13 mouse cellular contexts compared by ENCODE assay signal in the genomic region with DNA sequence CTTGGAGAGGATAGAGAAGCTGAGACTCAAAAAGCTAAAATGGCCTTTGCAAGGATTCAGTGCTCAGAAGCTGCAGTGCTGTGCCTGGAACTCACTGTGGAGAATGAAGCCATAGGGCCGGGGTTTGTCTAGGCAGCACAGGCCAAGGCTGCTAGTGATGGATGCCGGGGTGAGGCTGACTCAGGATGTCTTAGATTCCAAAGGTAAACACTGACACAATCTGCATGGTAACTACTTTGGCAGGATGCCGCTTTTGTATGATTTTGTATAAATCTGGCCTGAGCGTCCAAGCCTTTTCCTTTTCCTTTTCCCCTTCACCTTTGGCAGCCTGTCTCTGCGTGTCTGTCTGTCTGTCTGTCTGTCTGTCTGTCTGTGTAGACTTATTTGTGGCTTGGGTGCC. TPM values are rescaled to one million over a fixed set of nuclear protein-coding genes. Genes with fewer than 3 reads are reported as not detected.
A peak's percentile ranks its signal among the peaks of the same experiment; 100 is the strongest.
DNase-seq lines count a peak whose midpoint lies in the region; ATAC-seq lines count a peak whose summit lies in the region.
"Had no signal": no experiment of that assay in that cellular context is flagged by ENCODE, and none has a peak within 500 bp of the region (broad histone marks: within the 10 kb centered on the region; RNA-seq: fewer than 3 reads in every experiment).

No protein-coding gene starts in this region.

- DNase-seq in urinary bladder, postnatal 14 days (ENCODE audit: low spot score) = peak; percentile 12
- DNase-seq in urinary bladder, adult 2 months (ENCODE audit: low spot score) = no peak
- DNase-seq in cerebellum, adult 9-10 months = no peak
- no peak for DNase-seq in B cell, adult 2 months
- DNase-seq in spleen, postnatal 36 days (ENCODE audit: low spot score in 2 of 2) = no peak
- DNase-seq: cerebellum, adult 2 months had no signal

- H3K27me3 ChIP-seq in kidney, embryonic 15.5 days = no peaks in the 10 kb centered on the region
- H3K27me3 ChIP-seq in lung, embryonic 16.5 days (ENCODE audit: control insufficient read depth, insufficient read depth, low read depth, low read length) = no peaks in the 10 kb centered on the region
- H3K27me3 ChIP-seq: heart, embryonic 13.5 days had no signal

- H3K36me3 ChIP-seq in kidney, embryonic 15.5 days = no peaks in the 10 kb centered on the region
- no peaks in the 10 kb centered on the region for H3K36me3 ChIP-seq in lung, embryonic 16.5 days (ENCODE audit: control insufficient read depth, insufficient read depth, low read length)
- H3K36me3 ChIP-seq: heart, embryonic 13.5 days; midbrain, embryonic 10.5 days had no signal

- no peak for ATAC-seq in kidney, embryonic 15.5 days (replicated peaks; ENCODE audit: low FRiP score)
- peak; percentile 55; the same call in 1 of the 2 replicates for ATAC-seq in lung, embryonic 16.5 days (ENCODE audit: low read depth)
- ATAC-seq: hindbrain, embryonic 16.5 days had no signal

- H3K9ac ChIP-seq in kidney, embryonic 15.5 days = no peak overlapping the region
- H3K9ac ChIP-seq in lung, embryonic 16.5 days (ENCODE audit: low read length) = no peak overlapping the region
- H3K9ac ChIP-seq: heart, embryonic 13.5 days; liver, embryonic 14.5 days had no signal

- WGBS in kidney, embryonic 15.5 days = 64% methylated on average over 5 of the region's 5 CpGs
- 36% methylated on average over 5 of the region's 5 CpGs for WGBS in lung, embryonic 16.5 days

- H3K27ac ChIP-seq in kidney, embryonic 15.5 days = peak overlapping the region; percentile 78
- H3K27ac ChIP-seq in lung, embryonic 16.5 days (ENCODE audit: low read length) = peak overlapping the region; percentile 74
- H3K27ac ChIP-seq: heart, embryonic 13.5 days; liver, embryonic 14.5 days; midbrain, embryonic 10.5 days had no signal

- H3K4me1 ChIP-seq in kidney, embryonic 15.5 days = peaks cover 28% of the 10 kb centered on the region
- H3K4me1 ChIP-seq in lung, embryonic 16.5 days (replicated peaks; ENCODE audit: control insufficient read depth, insufficient read depth, low read length) = peaks cover 13% of the 10 kb centered on the region

- H3K4me2 ChIP-seq in kidney, embryonic 15.5 days = no peak overlapping the region
- no peak overlapping the region for H3K4me2 ChIP-seq in lung, embryonic 16.5 days (ENCODE audit: low read depth, low read length)
- H3K4me2 ChIP-seq: heart, embryonic 13.5 days had no signal

- no peaks in the 10 kb centered on the region for H3K9me3 ChIP-seq in kidney, embryonic 15.5 days (replicated peaks)
- no peaks in the 10 kb centered on the region for H3K9me3 ChIP-seq in lung, embryonic 16.5 days (ENCODE audit: control insufficient read depth, low read length)
- H3K9me3 ChIP-seq: heart, embryonic 13.5 days; midbrain, embryonic 10.5 days had no signal

- H3K4me3 ChIP-seq in kidney, embryonic 15.5 days (replicated peaks) = no peak overlapping the region
- no peak overlapping the region for H3K4me3 ChIP-seq in lung, embryonic 16.5 days (ENCODE audit: low read length)
- H3K4me3 ChIP-seq: heart, embryonic 13.5 days; midbrain, embryonic 10.5 days; myocyte had no signal

RNA-seq across cellular contexts. Expression of gene Tnfsf10, which starts 49.5 kb away (rescaled TPM):
- polyA plus RNA-seq in urinary bladder, adult 2 months (2012; rRNA removed) = 5.5 and 7.9 TPM in 2 replicates
- 0.44 and 0.45 TPM in 2 replicates for polyA plus RNA-seq in kidney, embryonic 15.5 days (2015; fragmentation: Nextera tagmentation; extraction: Ambion mirVana)
- 3.6 and 4.1 TPM in 2 replicates for polyA plus RNA-seq in lung, embryonic 16.5 days (2015; fragmentation: Nextera tagmentation; extraction: Ambion mirVana)
- polyA plus RNA-seq: midbrain, embryonic 10.5 days; myocyte had no signal
